Mouse (Mus musculus): ENCODE results near the gene Cd300a. TPM values are rescaled to one million over a fixed set of nuclear protein-coding genes. Genes with fewer than 3 reads are reported as not detected.

Gene Cd300a
- 0.63 to 0.91 TPM (median 0.76 TPM) in 4 replicates for total RNA-seq (2023)

GRCm38 (mm10) chr11:114889991-114890518 lies at the start of gene Cd300a:
Gene Cd300a (plus strand): TSS chr11:114890041.

DNA sequence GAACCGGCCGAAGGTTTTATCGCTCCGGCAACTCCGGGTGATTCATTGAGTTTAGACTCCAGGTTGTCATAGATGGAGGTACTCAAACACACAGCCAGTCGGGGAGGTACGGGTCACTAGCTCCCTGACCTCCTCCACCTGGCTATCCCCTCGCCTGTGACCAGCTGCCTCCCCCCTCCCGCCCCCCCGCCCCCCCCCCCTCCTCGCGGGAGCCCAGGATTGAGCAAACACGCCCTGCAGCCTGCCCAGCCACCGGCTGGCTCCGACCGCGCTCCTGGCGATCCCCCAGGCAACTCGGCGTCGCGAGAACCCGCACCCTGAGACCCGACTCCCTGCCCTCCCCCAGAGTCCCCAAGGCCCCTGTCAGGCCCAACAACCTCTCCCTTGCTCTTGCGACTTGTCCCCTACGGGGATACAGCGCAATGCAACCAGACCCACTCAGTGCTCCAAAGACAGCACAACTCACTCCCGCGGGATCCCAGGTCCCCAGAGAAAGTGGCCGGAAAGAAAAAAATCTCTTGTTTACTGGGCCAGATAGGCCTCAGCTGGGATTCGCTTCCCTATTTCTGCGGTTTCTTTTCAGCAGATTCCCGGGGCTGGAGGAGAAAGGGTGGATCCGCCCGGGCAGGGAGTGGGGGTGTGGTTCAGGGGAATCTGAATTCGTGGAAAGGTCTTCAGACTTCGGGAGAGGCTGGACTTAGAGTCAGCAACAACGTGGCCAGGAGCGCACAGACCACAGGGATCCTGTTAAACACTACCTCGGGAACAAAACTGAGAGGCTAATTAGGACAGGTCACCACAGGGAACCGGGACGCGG lies 39.2 kb upstream of the Cd300a start, which contains the start of gene Gprc5c:
Gene Gprc5c (plus strand): TSS at position 701 of the 817 bp plus-strand sequence.

GRCm38 (mm10) chr11:114934144-114934543 lies 44.3 kb downstream of the Cd300a start, which contains the start of gene Cd300lb:
Gene Cd300lb (minus strand): TSS chr11:114934386.

Other genes starting within 250 kb of the Cd300a start
- 2,009 to 2,242 TPM (median 2,147 TPM) in 4 replicates for gene Rpl38, start 221.5 kb upstream of the Cd300a start, total RNA-seq (2023)
- gene Ttyh2, start 214.6 kb upstream of the Cd300a start, total RNA-seq (2023), result 2.2 to 4.9 TPM (median 3.2 TPM) in 4 replicates
- gene Dnaic2, start 162.6 kb upstream of the Cd300a start, total RNA-seq (2023), result 0.95 TPM in 1 of 4 replicates, not detected in the others
- gene Kif19a, start 124.7 kb upstream of the Cd300a start, total RNA-seq (2023), result 4.1 to 5.1 TPM (median 5.0 TPM) in 4 replicates
- not detected in 4 replicates for gene Btbd17, start 94.1 kb upstream of the Cd300a start, total RNA-seq (2023)
- not detected in 4 replicates for gene Gpr142, start 91.1 kb upstream of the Cd300a start, total RNA-seq (2023)
- gene Gprc5c, start 38.9 kb upstream of the Cd300a start, total RNA-seq (2023), result 0.19 to 1.4 TPM (median 0.21 TPM) in 3 of 4 replicates, not detected in the other
- gene Cd300lb, start 44.3 kb downstream of the Cd300a start, total RNA-seq (2023), result not detected in 4 replicates
- not detected in 4 replicates for gene Cd300c, start 79.1 kb downstream of the Cd300a start, total RNA-seq (2023)
- 0.36 to 0.66 TPM (median 0.46 TPM) in 4 replicates for gene Cd300ld, start 99.9 kb downstream of the Cd300a start, total RNA-seq (2023)
- gene Cd300c2, start 111.8 kb downstream of the Cd300a start, total RNA-seq (2023), result 0.66 to 1.5 TPM (median 1.0 TPM) in 4 replicates
- gene Cd300ld2, start 126.2 kb downstream of the Cd300a start, total RNA-seq (2023), result not detected in 4 replicates
- not detected in 4 replicates for gene Cd300ld4, start 137.0 kb downstream of the Cd300a start, total RNA-seq (2023)
- gene Cd300ld5, start 147.7 kb downstream of the Cd300a start, total RNA-seq (2023), result not detected in 4 replicates
- gene Cd300ld3, start 158.4 kb downstream of the Cd300a start, total RNA-seq (2023), result 1.2 TPM in 1 of 4 replicates, not detected in the others
- 0.37 to 0.78 TPM (median 0.63 TPM) in 4 replicates for gene Cd300e, start 172.1 kb downstream of the Cd300a start, total RNA-seq (2023)
- 4.9 to 8.0 TPM (median 7.2 TPM) in 4 replicates for gene Rab37, start 201.4 kb downstream of the Cd300a start, total RNA-seq (2023)
- gene Cd300lf, start 244.0 kb downstream of the Cd300a start, total RNA-seq (2023), result 7.2 to 10.4 TPM (median 8.8 TPM) in 4 replicates

Data from B cell, adult 62 days (primary cell).